Mouse (Mus musculus) lung, postnatal 14 days (tissue): ENCODE measurements around the gene Gm20837.
"Not testable (repeated sequence)": the region's sequence is repeated elsewhere in the genome, so short reads cannot be mapped to it uniquely, and the experiment has no call there.

Experiments used
- DNase-seq: peaks from one replicate; pipeline ENCODE4 v3.0.0; 2021

Gm20837 gene

DNA sequence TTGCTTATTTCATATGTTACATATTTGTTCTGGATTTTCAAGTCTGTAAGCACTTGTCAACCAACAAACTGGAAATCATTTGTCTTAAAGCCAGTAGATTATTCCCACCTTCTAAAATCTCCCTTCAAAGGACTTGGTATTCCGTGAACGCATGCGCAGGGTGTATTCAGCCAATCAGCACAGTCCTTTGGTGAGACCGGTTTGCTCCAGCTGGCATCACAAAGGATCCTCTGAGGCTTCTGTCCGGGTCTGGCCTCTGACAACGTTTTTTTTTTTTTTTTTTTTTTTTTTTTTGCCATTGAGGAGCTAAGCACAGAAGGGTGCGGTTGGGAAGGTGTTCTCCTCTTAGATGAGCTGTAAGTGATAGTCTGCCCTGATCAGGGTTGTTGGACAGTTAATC, at the start of gene Gm20837:
Gene Gm20837 (plus strand): TSS at position 301 of the 400 bp plus-strand sequence.
- not testable (repeated sequence) for DNase-seq
